ENCODE assay signal across 12 mouse cellular contexts in the genomic region with DNA sequence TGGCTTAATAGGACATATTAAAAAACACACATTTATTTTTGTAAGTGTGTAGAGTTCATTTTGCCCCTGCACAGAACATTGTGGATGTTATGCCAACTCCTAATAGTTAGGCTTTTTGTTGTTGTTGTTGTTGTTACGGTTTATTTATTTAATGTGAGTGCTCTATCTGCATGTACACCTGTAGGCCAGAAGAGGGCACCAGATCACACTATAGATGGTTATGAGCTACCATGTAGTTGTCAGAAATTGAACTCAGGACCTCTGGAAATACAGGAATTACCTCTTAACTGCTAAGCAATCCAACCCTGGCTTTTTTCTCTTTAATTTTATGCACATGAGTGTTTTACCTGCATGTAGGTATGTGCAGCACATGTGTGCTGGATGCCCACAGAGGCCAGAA. TPM values are rescaled to one million over a fixed set of nuclear protein-coding genes. Genes with fewer than 3 reads are reported as not detected.
A peak's percentile ranks its signal among the peaks of the same experiment; 100 is the strongest.
DNase-seq lines count a peak whose midpoint lies in the region; ATAC-seq and TF ChIP-seq lines count a peak whose summit lies in the region.
"Had no signal": no experiment of that assay in that cellular context is flagged by ENCODE, and none has a peak within 500 bp of the region (broad histone marks: within the 10 kb centered on the region; RNA-seq: fewer than 3 reads in every experiment).

No protein-coding gene starts in this region.

- WGBS in lung, embryonic 14.5 days, result 62% methylated on average over 1 of the region's 1 CpGs

- no peak overlapping the region for H3K4me2 ChIP-seq in lung, embryonic 14.5 days
- H3K4me2 ChIP-seq: midbrain, embryonic 13.5 days; stomach, embryonic 15.5 days had no signal

- TF ChIP-seq CTCF in gastrocnemius, adult 2 months (IDR thresholded peaks at IDR 0.05), result peak; percentile 72
- peak; percentile 59 for TF ChIP-seq CTCF in lung, embryonic 14.5 days (IDR thresholded peaks at IDR 0.05; ENCODE audit: low read depth)
- TF ChIP-seq CTCF in Patski (IDR thresholded peaks at IDR 0.05), result peak; percentile 59

- intact Hi-C loops in gastrocnemius, adult 2 months (cut with DNase I), result loop anchor here (2.0 kb wide), 1 partner anchor 27 kb away; no protein-coding TSS in a partner anchor

- no peak overlapping the region for H3K27ac ChIP-seq in gastrocnemius, adult 2 months
- H3K27ac ChIP-seq in lung, embryonic 14.5 days (ENCODE audit: low read depth), result no peak overlapping the region
- H3K27ac ChIP-seq: midbrain, embryonic 13.5 days; stomach, embryonic 15.5 days had no signal

- no peak overlapping the region for H3K4me3 ChIP-seq in gastrocnemius, adult 2 months
- no peak overlapping the region for H3K4me3 ChIP-seq in lung, embryonic 14.5 days (ENCODE audit: low read depth, low read length)
- H3K4me3 ChIP-seq: midbrain, embryonic 13.5 days; stomach, embryonic 15.5 days had no signal

- peaks cover 8% of the 10 kb centered on the region for H3K4me1 ChIP-seq in lung, embryonic 14.5 days (ENCODE audit: insufficient read depth)

- DNase-seq in gastrocnemius, adult 2 months, result no peak
- no peak for DNase-seq in gastrocnemius, postnatal 10 days
- DNase-seq in lung, embryonic 14.5 days, result peak; percentile 45
- DNase-seq in lung, postnatal 10 days, result no peak
- DNase-seq in Patski (ENCODE audit: low read depth, low spot score), result no peak
- DNase-seq in lung, postnatal 36 days, result peak; percentile 45
- no peak for DNase-seq in right cerebral cortex, postnatal 36 days (ENCODE audit: low spot score in 2 of 2)
- no peak for DNase-seq in layer of hippocampus, adult 11-12 months (ENCODE audit: low spot score)

- POLR2A ChIA-PET in Patski (lab: Charles Lee), result no interaction called here

- no peaks in the 10 kb centered on the region for H3K27me3 ChIP-seq in lung, embryonic 14.5 days (ENCODE audit: insufficient read depth, low read length)
- H3K27me3 ChIP-seq in Patski, result no peaks in the 10 kb centered on the region
- H3K27me3 ChIP-seq: midbrain, embryonic 13.5 days; stomach, embryonic 15.5 days had no signal

- H3K9me3 ChIP-seq in lung, embryonic 14.5 days (ENCODE audit: low read depth, low read length), result no peaks in the 10 kb centered on the region
- H3K9me3 ChIP-seq: midbrain, embryonic 13.5 days; stomach, embryonic 15.5 days had no signal

- no peak overlapping the region for H3K9ac ChIP-seq in lung, embryonic 14.5 days
- H3K9ac ChIP-seq: midbrain, embryonic 13.5 days; stomach, embryonic 15.5 days had no signal

- CTCF ChIA-PET in Patski (lab: Charles Lee), result interaction anchor here (0.8 to 1.0 kb wide), 2 partner anchors 10 to 22 kb away, joined by 3 to 4 read pairs; no protein-coding TSS in a partner anchor

- in situ Hi-C loops in Patski (cut with MboI; ENCODE audit: low pct_unique_long_range_greater_than_20kb), result no loop called here

- no peaks in the 10 kb centered on the region for H3K36me3 ChIP-seq in lung, embryonic 14.5 days (ENCODE audit: insufficient read depth)
- H3K36me3 ChIP-seq: midbrain, embryonic 13.5 days; stomach, embryonic 15.5 days had no signal

- ATAC-seq in lung, embryonic 14.5 days (ENCODE audit: insufficient read depth), result no peak
- ATAC-seq in Patski, result no peak
- ATAC-seq: midbrain, embryonic 13.5 days had no signal

RNA-seq across cellular contexts. Expression of a gene that starts 3.0 kb away (rescaled TPM):
- total RNA-seq in gastrocnemius, adult 2 months (2021), result 100 to 1,000 TPM in 1 of 2 experiments, 10 to 100 TPM in 1; 90.6 to 104 TPM
- 10 to 100 TPM; 66.3 to 85.0 TPM for total RNA-seq in gastrocnemius, postnatal 10 days (2021)
- 26.8 and 31.2 TPM in 2 replicates for polyA plus RNA-seq in lung, embryonic 14.5 days (2014; fragmentation: Nextera tagmentation; extraction: Ambion mirVana)
- 82.4 TPM for polyA plus RNA-seq in Patski (2021)

RNA-seq across cellular contexts. Expression of a gene that starts 8.0 kb away (rescaled TPM):
- 1 to 10 TPM; 2.6 to 3.2 TPM for total RNA-seq in gastrocnemius, adult 2 months (2021)
- 1 to 10 TPM; 5.6 to 5.7 TPM for total RNA-seq in gastrocnemius, postnatal 10 days (2021)
- polyA plus RNA-seq in lung, embryonic 14.5 days (2014; fragmentation: Nextera tagmentation; extraction: Ambion mirVana), result 18.0 and 18.3 TPM in 2 replicates
- polyA plus RNA-seq in Patski (2021), result 5.2 TPM
- total RNA-seq: hematopoietic stem cell, adult 5-6 weeks had no signal

RNA-seq across cellular contexts. Expression of a gene that starts 12.1 kb away (rescaled TPM):
- not detected for total RNA-seq in gastrocnemius, adult 2 months (2021)
- total RNA-seq in gastrocnemius, postnatal 10 days (2021), result under 1 TPM in 1 of 2 experiments, not detected in 1; 0.54 TPM
- not detected in 2 replicates for polyA plus RNA-seq in lung, embryonic 14.5 days (2014; fragmentation: Nextera tagmentation; extraction: Ambion mirVana)
- polyA plus RNA-seq in Patski (2021), result not detected
- total RNA-seq: hematopoietic stem cell, adult 5-6 weeks had no signal
- polyA plus RNA-seq: embryonic facial prominence, embryonic 14.5 days; midbrain, embryonic 13.5 days had no signal

RNA-seq across cellular contexts. Expression of a gene that starts 24.1 kb away (rescaled TPM):
- 100 to 1,000 TPM; 271 to 389 TPM for total RNA-seq in gastrocnemius, adult 2 months (2021)
- total RNA-seq in gastrocnemius, postnatal 10 days (2021), result 100 to 1,000 TPM; 351 to 394 TPM
- 6.9 and 9.8 TPM in 2 replicates for polyA plus RNA-seq in lung, embryonic 14.5 days (2014; fragmentation: Nextera tagmentation; extraction: Ambion mirVana)
- polyA plus RNA-seq in Patski (2021), result 0.80 TPM

RNA-seq across cellular contexts. Expression of a gene that starts 25.3 kb away (rescaled TPM):
- not detected for total RNA-seq in gastrocnemius, adult 2 months (2021)
- under 1 TPM in 1 of 2 experiments, not detected in 1; 0.32 TPM for total RNA-seq in gastrocnemius, postnatal 10 days (2021)
- not detected in 2 replicates for polyA plus RNA-seq in lung, embryonic 14.5 days (2014; fragmentation: Nextera tagmentation; extraction: Ambion mirVana)
- 0.15 TPM for polyA plus RNA-seq in Patski (2021)

Comparison
In these comparisons a context has a peak if more than half of its experiments do, and no peak if none do; other contexts are left out.
1. DNase-seq: peak in lung, embryonic 14.5 days (single experiment) and lung, postnatal 36 days (single experiment); none in gastrocnemius, adult 2 months (single experiment), gastrocnemius, postnatal 10 days (single experiment), lung, postnatal 10 days (single experiment), Patski (single experiment), right cerebral cortex, postnatal 36 days (0 of 2) and layer of hippocampus, adult 11-12 months (single experiment).
2. Peak in every context shown above with its lines, with median percentiles within 50 percentile points of each other: CTCF ChIP-seq.